Mouse (Mus musculus) forelimb bud, embryonic 11.5 days (tissue): ENCODE data around the gene Arhgef3.

ENCODE experiments used
- DNase-seq: peaks from one replicate; pipeline ENCODE4 v3.0.0-alpha.2; 2012; ENCODE audit warnings: low read depth, low spot score

Gene Arhgef3

DNA sequence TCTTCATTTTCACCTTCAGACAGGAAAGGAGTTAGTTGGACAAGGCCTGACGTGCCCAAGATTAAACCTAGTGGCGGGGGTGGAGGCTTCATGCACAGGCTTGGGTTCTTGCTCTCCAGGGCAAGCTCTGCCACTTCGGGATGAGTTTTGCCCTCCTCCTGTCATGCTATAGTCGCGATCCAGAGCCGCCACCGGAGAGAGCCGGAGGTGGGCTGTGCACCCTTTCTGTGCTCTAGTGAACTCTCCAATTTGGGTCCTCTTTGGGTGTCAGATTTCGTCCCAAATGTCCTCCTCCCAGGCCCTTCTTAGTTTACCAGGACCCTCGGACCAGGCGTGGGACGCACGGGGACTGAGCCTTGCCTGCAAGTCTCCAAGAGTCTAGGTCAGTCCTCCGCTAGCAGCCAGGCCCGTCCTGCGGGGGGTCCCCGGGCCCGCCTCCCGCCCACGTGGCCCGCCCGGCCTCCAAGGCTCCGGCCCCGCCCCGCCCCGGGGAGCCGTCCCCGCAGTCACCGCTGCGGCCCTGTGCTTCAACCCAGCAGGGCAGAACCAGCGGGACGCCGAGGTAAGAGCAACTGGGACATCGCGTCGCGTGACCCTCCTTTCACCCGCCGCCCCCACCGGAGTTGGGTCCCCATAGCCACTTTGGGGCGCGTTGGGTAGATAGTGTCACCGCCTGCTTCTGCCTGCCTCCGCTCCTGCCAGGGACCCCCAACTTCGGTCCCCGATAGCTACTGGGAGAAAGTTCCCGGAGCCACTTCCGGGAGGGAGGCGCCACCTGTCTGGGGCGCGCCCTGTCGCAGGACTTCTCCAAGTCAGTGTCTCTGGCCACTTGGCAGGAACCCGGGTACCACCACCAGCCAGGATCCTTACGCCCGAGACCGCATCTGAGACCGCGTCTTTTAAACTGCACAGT lies at the start of gene Arhgef3:
Gene Arhgef3 (plus strand): TSS at position 538 of the 913 bp plus-strand sequence.
- no peak for DNase-seq

DNA sequence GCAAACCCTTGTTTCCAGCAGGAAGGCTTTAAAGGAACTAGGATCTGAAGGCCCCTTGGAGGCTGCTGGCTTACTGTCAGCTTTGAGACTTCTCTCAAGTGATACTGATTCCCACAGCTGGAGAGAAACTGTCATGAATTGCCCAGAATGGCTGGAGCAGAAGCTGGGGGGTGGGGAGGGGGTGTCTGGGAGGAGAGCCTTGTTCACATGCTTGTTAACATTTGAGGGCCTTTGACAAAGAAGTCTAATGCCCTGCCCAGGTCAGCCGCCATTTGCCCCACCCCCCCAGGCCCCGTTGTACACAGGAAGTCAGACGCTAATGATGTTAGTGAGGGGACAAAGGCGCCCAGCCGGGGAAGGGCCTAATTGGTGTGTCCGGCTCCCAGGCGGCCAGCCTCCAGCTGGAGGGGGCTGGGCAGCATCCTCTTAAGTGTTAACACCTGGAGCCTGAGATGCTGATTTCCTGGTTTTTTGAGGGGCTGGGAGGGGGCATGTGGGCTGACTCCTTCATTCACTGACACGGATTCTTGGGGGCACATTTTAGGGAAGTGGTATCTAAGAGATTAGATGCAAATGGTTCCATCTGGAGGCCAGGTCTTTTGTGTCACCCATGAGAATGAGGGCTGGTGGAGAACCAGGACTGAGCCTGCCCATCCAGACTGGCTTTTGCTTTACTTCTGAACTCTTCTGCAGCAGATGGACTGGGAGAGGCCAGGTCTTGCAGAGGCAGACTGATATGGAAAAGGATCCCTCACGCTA lies 48.3 kb upstream of the Arhgef3 start:
- DNase-seq, result peak; percentile 91

DNA sequence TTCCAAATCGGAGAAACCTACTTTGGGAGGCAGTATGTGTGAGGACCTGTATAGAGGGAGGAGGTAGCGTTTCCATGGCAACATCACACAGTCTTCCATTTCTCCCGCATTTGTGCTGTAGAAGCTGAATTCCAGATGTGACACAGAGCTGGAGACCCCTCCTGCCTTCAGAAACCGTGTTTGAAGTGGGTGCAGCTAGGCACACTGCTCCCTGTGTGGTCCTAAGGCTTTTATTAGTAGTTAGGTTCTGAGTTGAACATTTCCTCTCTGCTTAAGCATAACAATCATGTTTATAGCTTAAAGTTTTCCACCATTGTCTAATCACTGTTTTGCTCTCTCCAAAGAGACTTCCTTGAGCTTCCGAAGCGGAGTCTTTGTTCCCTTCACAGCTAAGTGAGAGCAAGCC lies 46.8 kb upstream of the Arhgef3 start:
- DNase-seq, result peak; percentile 96

DNA sequence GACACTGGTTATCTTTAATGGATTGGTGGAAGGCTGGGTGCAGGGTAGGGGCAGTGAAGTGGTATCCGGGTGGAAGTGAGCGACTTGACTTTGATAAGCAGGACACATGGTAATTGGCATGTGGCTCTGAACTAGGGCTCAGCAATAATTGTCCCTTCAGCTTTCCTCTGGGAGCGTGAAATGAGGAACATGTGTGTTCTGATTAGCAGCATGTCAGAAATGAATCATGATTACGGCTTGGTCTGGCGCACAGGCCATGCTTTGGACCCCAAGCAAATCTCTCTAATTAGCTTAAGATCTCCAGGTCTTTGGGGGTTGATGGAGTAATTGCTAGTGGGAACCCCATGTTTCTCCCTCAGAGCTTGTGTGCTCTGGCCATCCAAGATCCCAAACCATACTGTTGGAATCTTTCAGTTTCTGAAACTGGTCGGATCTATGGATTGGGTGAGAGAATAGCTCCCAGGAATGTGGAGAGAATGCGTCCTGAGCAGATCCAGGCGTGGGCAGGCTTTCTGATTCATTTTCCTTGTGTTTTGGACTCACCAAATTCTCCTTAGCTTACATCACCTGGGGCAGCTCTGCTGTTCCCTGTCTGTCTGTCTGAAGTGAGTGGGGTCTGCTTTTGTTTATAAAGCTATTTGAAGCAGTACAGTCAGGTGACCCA lies 45.1 kb upstream of the Arhgef3 start:
- peak; percentile 77 for DNase-seq

DNA sequence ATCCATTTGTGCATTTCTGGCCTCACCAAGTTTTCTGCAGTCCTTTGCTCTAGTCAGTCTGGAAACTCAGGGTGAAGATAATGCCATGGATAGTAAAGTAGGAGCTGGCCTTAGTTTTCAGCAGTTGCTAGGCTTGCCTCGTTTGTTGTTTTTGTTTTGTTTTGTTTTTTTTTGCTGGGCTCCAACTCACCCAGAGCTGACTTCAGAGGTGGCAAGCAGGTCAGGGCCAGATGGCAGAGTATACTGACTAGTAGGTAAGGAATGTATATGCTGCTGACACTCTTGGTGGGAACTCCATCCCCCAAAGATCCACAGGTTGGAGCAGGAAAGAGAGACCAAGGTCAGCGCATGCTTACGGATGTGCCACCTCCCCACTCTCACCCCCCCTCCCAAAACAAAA lies 44.6 kb upstream of the Arhgef3 start:
- DNase-seq, result no peak

DNA sequence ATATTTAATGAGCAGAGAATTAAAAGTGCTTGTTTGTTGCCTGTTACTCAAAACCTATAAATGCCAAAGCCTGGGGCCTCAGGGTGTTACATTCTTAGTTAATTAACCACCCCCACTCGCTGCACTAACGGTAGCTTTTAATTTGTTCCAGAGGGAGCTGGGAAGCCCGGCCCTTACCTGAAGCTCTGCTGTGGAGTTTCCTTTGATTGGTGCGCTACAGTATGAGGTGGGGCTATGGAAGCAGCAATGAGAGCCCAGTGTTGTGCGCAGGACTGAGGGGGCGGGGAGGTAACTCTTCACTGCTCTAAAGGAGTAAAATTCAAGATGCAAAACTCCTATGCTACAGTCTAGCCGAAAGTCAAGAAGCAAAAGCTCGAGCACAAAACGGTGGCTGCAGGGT lies 43.9 kb upstream of the Arhgef3 start:
- DNase-seq, result peak; percentile 77

DNA sequence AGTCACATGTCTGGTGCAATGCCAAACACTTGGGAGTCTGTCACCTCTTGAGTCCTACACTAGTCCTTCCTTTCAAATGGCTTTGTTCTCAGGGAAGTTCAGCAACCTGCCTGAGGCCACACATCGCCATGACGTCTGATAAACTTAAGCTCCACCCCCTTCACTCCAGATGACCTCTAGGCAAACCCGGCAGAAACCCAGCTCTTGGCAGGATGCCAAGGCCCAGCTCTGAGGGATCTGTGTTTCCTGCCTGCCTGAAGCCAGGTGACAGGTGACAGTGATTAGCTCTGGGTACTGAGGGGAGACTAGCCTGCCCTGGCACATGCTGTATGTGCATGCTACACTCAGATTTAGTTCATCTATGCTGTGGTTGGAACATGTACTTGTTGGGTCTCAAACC lies 42.7 kb upstream of the Arhgef3 start:
- DNase-seq, result peak; percentile 95

DNA sequence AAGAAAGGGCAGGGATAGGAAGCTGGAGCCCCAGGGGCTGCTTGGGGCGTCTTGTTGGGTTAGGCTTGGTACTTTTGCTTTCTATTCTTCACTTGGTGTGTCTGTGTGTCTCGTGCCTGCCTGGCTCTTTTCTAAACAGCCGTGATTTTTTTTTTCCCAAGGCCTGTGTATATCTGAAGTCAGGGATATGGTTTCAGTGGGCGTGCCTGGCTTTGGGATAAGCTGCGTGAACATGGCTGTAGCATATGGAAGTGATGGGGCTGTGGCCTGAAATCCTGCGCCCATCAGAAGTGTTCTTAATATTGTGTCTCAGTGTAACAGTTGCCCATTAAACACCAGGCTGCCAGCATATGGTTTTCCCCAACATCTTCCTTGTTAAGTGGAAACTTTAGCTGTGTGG lies 39.6 kb upstream of the Arhgef3 start:
- DNase-seq, result peak; percentile 53

DNA sequence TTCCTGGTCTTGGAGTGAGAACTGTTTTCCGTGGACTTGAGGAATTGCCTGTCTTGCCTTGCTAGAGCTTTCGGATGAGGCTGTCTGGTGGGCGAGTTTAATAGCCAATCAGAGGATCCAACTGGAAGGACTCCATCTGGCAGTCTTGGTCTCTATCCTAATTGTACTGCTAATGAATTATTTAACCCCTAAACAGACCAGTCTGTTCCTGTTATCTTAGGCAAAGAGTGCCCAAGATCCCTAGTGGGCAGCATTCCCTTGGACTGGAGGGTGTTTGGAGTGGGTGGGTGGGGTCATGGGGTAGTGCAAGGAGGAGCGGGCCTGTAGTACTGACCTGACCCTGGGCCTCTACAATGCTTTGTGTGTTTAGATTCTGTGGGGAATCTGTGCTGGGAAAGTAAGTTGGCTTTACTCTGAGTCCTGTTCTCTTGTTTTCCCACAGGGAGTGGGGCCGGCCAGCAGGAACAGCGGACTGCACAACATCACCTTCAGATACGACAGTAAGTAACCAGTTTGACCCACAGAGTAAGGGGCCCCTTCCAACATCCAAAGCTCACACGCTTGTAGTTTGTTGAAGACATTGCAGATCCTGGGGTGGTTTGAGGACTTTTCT lies 38.7 kb upstream of the Arhgef3 start:
- DNase-seq, result no peak

DNA sequence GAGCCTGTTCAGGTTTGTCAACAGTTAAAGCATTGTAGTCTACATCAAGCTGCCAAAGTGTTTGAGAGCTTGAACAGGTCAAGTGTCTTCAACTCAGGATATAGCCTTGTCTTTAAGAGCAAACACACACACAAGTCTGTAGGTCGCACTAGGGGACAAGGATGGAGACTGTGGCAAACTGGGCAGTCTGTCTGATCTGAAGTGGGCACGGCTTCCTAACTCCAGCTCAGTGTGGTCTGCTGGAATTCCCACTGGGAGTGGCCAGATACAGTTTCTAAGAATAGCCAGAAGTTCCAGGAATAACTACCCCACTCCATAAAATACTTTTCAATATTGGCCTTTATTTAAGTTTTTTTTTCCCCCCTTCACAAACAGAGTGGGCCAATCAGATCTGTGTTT lies 38.2 kb upstream of the Arhgef3 start:
- DNase-seq, result no peak

DNA sequence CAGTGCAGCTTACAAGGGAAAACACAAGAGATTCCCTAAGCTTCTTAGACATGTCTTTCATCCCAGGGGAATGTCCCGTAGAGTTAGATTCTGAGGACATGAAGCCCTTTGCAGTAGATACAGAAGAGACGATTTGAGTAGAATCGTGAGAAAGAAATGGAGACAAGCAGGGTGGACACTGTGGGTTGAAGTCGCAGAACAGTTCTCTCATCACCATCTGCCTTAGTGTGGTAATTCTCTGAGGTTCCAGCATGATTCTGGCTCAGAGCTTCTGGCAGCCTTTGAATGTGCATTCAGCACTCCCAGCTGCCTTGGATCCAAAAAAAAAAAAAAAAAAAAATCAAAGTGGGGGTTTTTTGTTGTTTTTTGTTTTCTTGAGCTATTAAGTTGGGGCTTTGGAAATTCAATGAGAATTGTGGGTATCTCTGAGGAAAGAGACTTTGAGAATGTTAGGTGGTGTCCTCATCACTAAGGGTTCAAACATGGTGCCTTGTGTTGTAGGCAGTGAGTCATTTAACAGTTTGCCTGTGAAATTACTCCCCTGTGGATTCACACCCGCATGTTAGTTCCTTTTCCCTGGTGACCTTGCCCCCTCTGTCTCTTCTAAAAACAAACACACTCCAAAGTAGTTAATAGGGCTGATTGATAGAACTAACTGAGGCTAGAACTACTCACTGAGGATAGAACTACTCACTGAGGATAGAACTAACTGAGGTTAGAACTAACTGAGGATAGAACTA lies 33.0 kb upstream of the Arhgef3 start:
- no peak for DNase-seq

DNA sequence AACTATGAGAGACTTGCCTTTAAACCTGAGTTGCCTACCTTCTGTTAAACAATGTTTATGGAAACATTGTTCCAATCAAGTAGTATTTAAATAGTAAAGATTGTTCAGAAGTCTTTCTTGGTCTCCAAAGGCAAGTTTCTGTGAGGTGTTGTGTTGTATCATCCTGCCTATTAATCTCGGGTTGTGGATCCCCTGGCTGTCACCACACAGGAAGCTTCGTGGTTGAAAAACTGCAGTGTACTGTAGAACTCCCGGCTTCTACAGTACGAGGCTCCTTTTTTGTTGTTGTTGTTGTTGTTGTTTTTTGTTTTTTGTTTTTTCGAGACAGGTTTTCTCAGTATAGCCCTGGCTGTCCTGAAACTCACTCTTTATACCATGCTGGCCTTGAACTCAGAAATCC lies 29.2 kb upstream of the Arhgef3 start:
- DNase-seq, result no peak

DNA sequence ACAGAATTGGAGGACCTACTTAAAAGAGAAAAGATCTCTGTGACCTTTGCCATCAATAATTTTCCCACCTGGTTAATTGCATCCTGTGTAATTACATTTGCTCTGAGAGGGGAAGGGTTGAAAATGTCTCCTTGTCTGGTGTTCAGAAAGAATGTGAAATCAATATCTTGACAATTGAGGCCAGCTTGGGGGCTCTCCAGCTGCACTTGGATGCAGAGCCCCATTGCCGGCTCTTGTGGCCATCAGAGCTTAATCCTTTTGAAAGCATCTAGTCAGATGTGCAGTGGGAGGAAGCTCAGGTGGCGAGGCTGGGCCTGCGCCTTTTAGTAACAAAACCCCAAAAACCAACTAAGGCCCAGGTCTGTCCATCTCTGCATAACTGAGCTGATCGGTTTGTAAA lies 28.7 kb upstream of the Arhgef3 start:
- DNase-seq, result no peak

DNA sequence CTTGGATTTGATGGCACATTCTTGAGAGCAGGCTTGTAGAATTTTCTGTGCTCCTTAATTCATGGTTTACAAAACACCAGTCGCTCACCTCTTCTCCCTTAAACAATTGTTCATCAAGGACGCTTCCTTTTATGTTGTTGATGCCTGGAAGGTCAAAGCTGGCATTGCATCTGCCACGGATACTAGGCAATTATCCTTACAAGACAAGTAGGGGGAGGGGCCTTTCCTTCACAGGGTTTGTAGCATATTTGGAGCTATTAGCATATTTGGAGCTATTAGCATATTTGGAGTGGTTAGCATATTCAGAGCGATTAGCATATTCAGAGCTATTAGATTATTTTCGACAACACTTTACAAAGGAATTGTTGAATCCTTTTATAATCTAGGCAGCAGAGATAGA lies 20.5 kb upstream of the Arhgef3 start:
- no peak for DNase-seq

DNA sequence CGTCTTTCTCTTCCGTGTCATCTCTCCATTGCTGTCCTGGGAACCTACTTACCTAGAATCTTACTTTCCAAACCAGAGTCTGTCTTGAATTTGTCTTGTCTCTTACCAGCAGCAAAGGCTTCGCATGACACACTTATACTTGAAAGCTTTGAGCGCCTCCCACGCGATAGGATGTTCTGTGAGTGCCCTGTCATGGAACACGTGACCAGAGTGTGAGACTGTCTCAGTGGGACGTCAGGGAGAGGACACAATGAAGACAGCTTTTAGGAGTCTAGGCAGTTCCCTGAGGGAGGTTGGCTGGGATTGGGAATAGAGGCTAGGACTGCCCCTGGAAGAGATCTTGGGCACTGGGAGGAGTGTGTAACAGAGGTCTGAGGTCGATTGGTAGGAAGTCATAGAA lies 18.6 kb upstream of the Arhgef3 start:
- DNase-seq, result no peak

DNA sequence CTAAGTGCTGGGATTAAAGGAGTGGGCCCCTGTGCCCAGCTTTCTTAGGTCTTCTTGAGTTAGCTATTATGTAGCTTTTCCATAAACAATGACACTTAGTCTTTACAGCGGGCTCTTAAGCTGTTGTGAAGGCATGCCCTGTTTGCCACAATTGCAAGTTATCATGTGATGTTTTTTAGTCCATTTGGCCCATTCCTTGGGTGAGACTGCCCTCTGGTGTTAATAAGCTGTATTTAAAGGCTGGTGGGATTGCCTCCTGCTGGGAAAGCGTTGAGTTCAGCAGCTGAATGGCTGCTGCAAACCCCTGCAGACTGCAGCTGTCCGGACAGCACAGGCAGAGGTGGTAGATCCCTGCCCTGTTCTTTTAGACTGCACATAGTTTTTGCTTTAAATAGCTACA lies 17.9 kb upstream of the Arhgef3 start:
- peak; percentile 83 for DNase-seq

DNA sequence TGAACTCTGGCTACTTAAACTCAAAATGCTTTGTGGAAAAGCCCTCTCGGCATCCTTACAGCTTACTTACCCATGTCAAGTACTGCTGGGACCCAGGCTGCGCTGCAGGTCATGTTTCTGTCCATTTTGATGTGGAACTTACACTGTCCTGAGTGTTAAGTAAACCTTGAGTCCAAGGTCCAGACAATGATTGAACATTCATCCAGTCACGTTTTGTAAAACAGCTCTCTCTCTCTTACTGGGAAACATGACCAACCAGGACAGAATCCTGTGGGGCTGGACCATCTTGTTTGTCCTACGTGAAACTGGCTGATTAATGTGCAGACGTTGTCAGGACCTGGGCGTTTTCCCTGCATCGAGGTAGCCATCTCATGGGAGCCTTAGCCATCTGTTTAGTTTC lies 13.0 kb upstream of the Arhgef3 start:
- no peak for DNase-seq

DNA sequence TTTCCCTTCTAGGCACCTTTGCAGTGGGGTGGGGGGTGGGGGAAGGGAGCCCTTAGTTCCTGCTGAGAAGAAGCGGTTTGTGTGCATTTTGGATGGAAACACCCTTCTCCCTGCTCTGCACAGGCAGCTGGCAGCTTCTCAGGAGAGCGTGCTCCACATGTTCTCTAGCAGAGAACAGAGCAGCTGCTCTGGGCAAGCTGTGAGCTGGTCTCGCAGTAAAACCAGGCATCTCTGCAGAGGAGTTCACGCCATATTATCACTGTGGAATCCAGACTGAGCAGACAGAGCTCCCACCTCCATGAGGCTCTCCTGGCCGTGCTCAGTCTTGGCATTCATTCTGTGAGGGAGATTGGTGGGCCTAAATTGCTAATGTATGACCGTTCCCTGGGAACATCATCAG lies 12.0 kb upstream of the Arhgef3 start:
- no peak for DNase-seq

DNA sequence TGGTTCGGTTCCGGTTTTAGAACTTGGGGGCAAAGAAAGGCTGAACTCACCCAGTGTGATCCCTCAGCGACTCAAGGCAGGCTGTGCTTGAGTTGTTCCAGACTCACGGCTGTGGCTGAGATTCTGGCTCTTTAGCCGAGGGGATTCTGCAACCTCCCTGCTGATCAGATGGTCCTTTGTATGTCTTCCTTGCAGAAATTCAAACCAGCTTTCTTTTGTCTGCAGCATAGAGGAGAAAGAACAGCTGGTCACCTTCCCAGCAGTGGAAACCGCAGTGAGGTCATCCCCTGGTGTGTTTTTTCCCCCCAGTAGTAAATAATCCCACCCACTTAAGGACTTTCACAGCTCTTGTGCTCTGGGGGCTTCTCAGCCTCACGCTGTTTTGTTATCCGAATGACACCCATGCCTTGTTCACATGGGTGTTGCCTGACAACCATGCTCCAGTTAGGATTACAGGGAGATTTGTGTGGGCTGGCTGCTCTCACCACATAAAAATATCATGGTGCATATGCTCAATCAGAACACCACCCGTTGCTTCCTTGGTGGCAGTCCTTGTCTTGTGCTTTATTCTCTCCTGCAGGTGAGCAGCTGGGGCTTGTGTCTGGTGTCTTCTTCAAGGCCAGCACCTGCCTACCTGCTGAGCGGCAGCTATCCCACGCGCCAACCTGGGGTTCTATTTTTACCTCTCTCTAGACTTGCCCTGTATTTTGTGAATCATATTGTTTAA lies 8.8 kb upstream of the Arhgef3 start:
- no peak for DNase-seq

DNA sequence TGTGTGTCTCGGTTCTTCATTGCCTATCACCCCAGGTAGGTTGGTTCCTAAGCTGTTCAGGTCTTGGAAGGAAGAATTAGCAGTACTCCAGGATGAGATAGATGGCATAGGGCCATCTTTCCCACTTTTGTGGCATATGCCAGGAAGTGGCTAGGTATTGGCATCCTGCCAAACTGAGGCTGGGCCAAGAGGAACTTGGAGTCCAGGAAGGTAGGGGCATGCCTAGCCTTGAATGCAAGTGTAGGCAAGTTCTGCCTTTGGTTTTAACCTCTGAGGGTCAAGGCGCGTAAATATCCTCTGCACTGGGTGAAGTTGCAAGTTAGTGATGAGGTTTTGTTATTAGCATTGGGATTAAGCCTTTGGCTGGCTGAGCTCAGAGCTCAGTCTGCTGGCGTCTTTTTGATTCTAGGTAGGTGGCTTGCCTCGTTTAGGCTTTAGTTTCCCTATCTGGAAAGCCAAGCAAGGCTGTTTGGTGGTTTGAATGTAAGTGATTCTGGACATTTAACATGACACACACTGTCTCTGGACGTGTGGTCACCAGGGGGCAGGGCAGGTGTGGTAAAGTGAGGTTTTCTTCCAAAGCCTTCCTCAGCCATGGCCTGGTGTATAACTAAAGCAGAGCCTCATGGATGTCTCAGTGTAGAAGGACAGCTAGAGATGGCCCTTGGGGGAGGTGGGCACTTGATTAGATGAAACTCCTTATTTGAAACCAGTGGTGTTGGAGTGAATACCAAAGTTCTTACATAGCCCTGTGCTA lies 5.8 kb upstream of the Arhgef3 start:
- no peak for DNase-seq
